Mouse (Mus musculus): Measurements from ENCODE around the gene Nr1d1. TPM values are rescaled to one million over a fixed set of nuclear protein-coding genes. Genes with fewer than 3 reads are reported as not detected.

Gene Nr1d1
- total and polyA plus RNA-seq, 3 experiments, result 0.75 to 2.3 (median 0.93) TPM

DNA sequence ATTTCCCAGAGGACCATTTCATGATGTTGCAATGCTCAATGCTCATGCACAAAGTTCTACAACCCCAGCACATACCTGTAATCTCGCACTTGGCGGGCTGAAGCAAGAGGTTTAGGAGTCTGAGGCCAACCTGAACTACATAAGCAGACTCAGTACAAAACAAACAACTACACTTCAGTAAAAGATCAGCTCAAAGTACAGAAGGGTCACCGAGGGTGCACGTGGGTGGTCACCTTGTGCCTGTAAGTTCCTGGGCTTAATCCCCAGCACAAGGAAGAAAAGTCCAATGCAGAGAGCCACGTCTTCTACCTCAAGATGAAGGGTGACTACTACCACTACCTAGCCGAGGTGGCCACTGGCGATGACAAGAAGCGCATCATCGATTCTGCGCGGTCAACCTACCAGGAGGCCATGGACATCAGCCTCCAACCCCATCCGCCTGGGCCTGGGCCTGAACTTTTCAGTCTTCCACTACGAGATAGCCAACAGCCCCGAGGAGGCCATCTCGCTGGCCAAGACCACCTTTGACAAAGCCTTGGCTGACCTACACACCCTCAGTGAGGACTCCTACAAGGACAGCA lies 49.1 kb downstream of the Nr1d1 start:
- peaks cover 38% of the 10 kb centered on the region for H3K4me1 ChIP-seq (ENCODE audit: insufficient read depth, low read depth, low read length)
- TF ChIP-seq TAL1 (conservative IDR thresholded peaks at IDR 0.05; ENCODE audit: low read depth, low read length), result no peak
- TF ChIP-seq POLR2AphosphoS5 (IDR thresholded peaks at IDR 0.05; ENCODE audit: insufficient replicate concordance, low read depth, low read length), result no peak
- no peak for TF ChIP-seq GATA2 (IDR thresholded peaks at IDR 0.05; ENCODE audit: borderline replicate concordance, low read depth, low read length)
- no peak for TF ChIP-seq GATA1 (IDR thresholded peaks at IDR 0.05; ENCODE audit: borderline replicate concordance, low read length)
- no peak for TF ChIP-seq CTCF (IDR thresholded peaks at IDR 0.05; ENCODE audit: low read depth, low read length)
- no peak for DNase-seq (ENCODE audit: low spot score)
- ATAC-seq (ENCODE audit: extremely low read depth, insufficient number of reproducible peaks, low FRiP score, poor library complexity, severe bottlenecking), result no peak
- no peak overlapping the region for H3K4me3 ChIP-seq (ENCODE audit: low read depth, low read length)
- no peaks in the 10 kb centered on the region for H3K9me3 ChIP-seq (replicated peaks)
- peaks cover under 1% of the 10 kb centered on the region; the same call in 1 of the 2 replicates for H3K27me3 ChIP-seq (ENCODE audit: insufficient read depth, low read length)
- peaks cover 69% of the 10 kb centered on the region for H3K36me3 ChIP-seq (replicated peaks)

DNA sequence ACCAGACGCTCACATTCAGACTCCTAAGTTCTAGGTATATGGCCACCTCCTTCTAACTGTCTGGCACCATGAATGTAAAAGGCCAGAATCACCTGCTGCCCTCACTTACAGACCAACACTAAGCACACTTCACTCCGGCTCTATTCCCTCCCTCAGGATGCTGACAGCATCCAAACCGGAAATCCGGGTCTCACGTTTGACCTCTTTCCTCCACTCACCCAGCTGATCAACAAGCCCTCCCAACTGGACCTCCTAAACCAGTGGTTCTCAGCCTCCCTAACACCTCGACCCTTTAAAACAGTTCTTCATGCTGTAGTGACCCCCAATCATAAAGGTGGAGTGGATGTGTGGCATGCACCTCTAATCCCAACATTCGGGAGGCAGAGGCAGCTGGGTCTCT lies 52.0 kb downstream of the Nr1d1 start:
- peaks cover 92% of the 10 kb centered on the region for H3K36me3 ChIP-seq (replicated peaks)
- TF ChIP-seq POLR2AphosphoS5 (IDR thresholded peaks at IDR 0.05; ENCODE audit: insufficient replicate concordance, low read depth, low read length) (no peak), TAL1 (conservative IDR thresholded peaks at IDR 0.05; ENCODE audit: low read depth, low read length) (no peak), GATA1 (IDR thresholded peaks at IDR 0.05; ENCODE audit: borderline replicate concordance, low read length) (no peak), CTCF (IDR thresholded peaks at IDR 0.05; ENCODE audit: low read depth, low read length) (no peak), GATA2 (IDR thresholded peaks at IDR 0.05; ENCODE audit: borderline replicate concordance, low read depth, low read length) (no peak)
- no peaks in the 10 kb centered on the region for H3K27me3 ChIP-seq (ENCODE audit: insufficient read depth, low read length)
- ATAC-seq (ENCODE audit: extremely low read depth, insufficient number of reproducible peaks, low FRiP score, poor library complexity, severe bottlenecking) (no peak), DNase-seq (ENCODE audit: low spot score) (no peak)
- peaks cover 53% of the 10 kb centered on the region for H3K4me1 ChIP-seq (ENCODE audit: insufficient read depth, low read depth, low read length)
- H3K4me3 ChIP-seq (ENCODE audit: low read depth, low read length), result no peak overlapping the region
- no peaks in the 10 kb centered on the region for H3K9me3 ChIP-seq (replicated peaks)

DNA sequence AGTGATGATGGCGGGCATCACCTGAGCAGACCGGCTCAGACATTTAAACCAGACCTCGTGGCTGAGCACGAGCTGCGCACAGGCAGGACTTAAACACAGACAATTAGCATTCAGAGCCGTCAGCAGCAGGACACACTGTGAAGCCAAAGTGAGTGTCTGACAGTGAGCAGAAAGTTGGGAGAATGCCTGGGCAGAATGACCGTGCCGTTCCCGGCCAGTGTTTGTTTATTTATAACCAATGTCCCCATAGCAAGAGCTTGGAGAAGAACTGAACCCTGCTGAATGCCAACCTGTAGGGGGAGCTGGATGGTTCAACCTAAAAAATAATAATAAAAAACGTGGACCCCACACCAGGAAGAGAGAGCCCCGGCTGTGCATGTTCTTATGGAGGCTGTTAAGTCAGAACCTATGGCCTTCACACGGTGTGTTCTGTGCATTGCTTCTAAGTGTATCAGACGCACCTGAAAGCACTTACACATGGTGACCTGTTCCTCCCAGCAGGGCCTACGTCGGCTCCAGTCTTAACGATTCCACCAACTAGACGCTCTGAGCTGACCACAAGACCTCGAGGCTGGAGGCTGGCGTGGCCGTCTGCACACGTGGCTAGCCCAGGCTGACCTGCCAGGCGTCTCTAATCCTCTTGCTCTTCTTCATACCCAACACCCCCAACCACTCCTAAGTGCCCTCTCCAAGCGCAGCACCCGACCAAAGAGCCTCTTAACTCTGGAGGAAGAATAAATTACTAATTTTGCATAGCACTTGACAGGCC lies 53.5 kb downstream of the Nr1d1 start:
- Histone ChIP-seq H3K4me3 (ENCODE audit: low read depth, low read length) (no peak overlapping the region), H3K27me3 (ENCODE audit: insufficient read depth, low read length) (no peaks in the 10 kb centered on the region), H3K36me3 (replicated peaks) (peaks cover 93% of the 10 kb centered on the region), H3K9me3 (replicated peaks) (no peaks in the 10 kb centered on the region), H3K4me1 (ENCODE audit: insufficient read depth, low read depth, low read length) (peaks cover 59% of the 10 kb centered on the region)
- ATAC-seq (ENCODE audit: extremely low read depth, insufficient number of reproducible peaks, low FRiP score, poor library complexity, severe bottlenecking), result no peak
- DNase-seq (ENCODE audit: low spot score), result no peak
- TF ChIP-seq GATA1 (IDR thresholded peaks at IDR 0.05; ENCODE audit: borderline replicate concordance, low read length) (no peak), GATA2 (IDR thresholded peaks at IDR 0.05; ENCODE audit: borderline replicate concordance, low read depth, low read length) (no peak), POLR2AphosphoS5 (IDR thresholded peaks at IDR 0.05; ENCODE audit: insufficient replicate concordance, low read depth, low read length) (no peak), TAL1 (conservative IDR thresholded peaks at IDR 0.05; ENCODE audit: low read depth, low read length) (no peak), CTCF (IDR thresholded peaks at IDR 0.05; ENCODE audit: low read depth, low read length) (no peak)

DNA sequence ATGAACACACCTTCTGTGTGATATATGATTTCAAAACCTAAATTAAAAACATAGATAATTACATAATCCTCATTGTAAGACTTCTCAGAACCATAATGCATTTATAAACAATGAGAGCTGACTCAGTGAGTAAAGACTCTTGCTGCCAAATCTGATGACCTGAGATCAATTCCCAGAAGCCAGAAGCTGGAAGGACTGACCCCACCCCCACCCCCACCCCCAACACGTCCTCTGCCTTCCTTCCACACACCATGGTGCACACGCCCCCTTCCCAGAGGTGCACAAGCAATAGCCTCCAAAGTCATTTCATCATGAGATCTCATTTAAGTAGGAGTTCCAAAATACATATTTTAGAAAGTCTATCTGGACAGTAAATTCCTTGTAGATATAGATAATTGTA lies 54.4 kb downstream of the Nr1d1 start:
- Histone ChIP-seq H3K4me3 (ENCODE audit: low read depth, low read length) (no peak overlapping the region), H3K9me3 (replicated peaks) (no peaks in the 10 kb centered on the region), H3K36me3 (replicated peaks) (peaks cover 93% of the 10 kb centered on the region), H3K4me1 (ENCODE audit: insufficient read depth, low read depth, low read length) (peaks cover 60% of the 10 kb centered on the region), H3K27me3 (ENCODE audit: insufficient read depth, low read length) (no peaks in the 10 kb centered on the region)
- ATAC-seq (ENCODE audit: extremely low read depth, insufficient number of reproducible peaks, low FRiP score, poor library complexity, severe bottlenecking) (no peak), DNase-seq (ENCODE audit: low spot score) (no peak)
- TF ChIP-seq GATA1 (IDR thresholded peaks at IDR 0.05; ENCODE audit: borderline replicate concordance, low read length), result no peak
- TF ChIP-seq CTCF (IDR thresholded peaks at IDR 0.05; ENCODE audit: low read depth, low read length), result no peak
- TF ChIP-seq POLR2AphosphoS5 (IDR thresholded peaks at IDR 0.05; ENCODE audit: insufficient replicate concordance, low read depth, low read length), result no peak
- no peak for TF ChIP-seq TAL1 (conservative IDR thresholded peaks at IDR 0.05; ENCODE audit: low read depth, low read length)
- no peak for TF ChIP-seq GATA2 (IDR thresholded peaks at IDR 0.05; ENCODE audit: borderline replicate concordance, low read depth, low read length)

Other genes starting within 250 kb of the Nr1d1 start
- not detected in 2 replicates for gene Ikzf3, start 229.3 kb downstream of the Nr1d1 start, total RNA-seq (2014; fragmentation: Nextera tagmentation)
- 0.23 and 0.71 TPM in 2 replicates for gene Ikzf3, start 229.3 kb downstream of the Nr1d1 start, total RNA-seq (2017)
- 0.01 TPM in 1 of 2 replicates, not detected in the other for gene Ikzf3, start 229.3 kb downstream of the Nr1d1 start, polyA plus RNA-seq (2012)
- 2.5 and 4.8 TPM in 2 replicates for gene Zpbp2, start 224.2 kb downstream of the Nr1d1 start, total RNA-seq (2014; fragmentation: Nextera tagmentation)
- gene Zpbp2, start 224.2 kb downstream of the Nr1d1 start, total RNA-seq (2017), result 3.3 and 4.6 TPM in 2 replicates
- 0.36 and 0.43 TPM in 2 replicates for gene Zpbp2, start 224.2 kb downstream of the Nr1d1 start, polyA plus RNA-seq (2012)
- gene Ormdl3, start 188.0 kb downstream of the Nr1d1 start, total RNA-seq (2014; fragmentation: Nextera tagmentation), result 11.0 and 22.0 TPM in 2 replicates
- 55.0 and 57.0 TPM in 2 replicates for gene Ormdl3, start 188.0 kb downstream of the Nr1d1 start, total RNA-seq (2017)
- gene Ormdl3, start 188.0 kb downstream of the Nr1d1 start, polyA plus RNA-seq (2012), result 37.8 and 43.2 TPM in 2 replicates
- not detected in 2 replicates for gene Lrrc3c, start 177.0 kb downstream of the Nr1d1 start, total RNA-seq (2014; fragmentation: Nextera tagmentation)
- not detected in 2 replicates for gene Lrrc3c, start 177.0 kb downstream of the Nr1d1 start, total RNA-seq (2017)
- not detected in 2 replicates for gene Lrrc3c, start 177.0 kb downstream of the Nr1d1 start, polyA plus RNA-seq (2012)
- 1.3 TPM in 1 of 2 replicates, not detected in the other for gene Gm12355, start 149.7 kb downstream of the Nr1d1 start, total RNA-seq (2014; fragmentation: Nextera tagmentation)
- 1.7 and 3.4 TPM in 2 replicates for gene Gm12355, start 149.7 kb downstream of the Nr1d1 start, total RNA-seq (2017)
- not detected in 2 replicates for gene Gm12355, start 149.7 kb downstream of the Nr1d1 start, polyA plus RNA-seq (2012)
- gene Gsdma3, start 149.0 kb downstream of the Nr1d1 start, total RNA-seq (2014; fragmentation: Nextera tagmentation), result not detected in 2 replicates
- gene Gsdma3, start 149.0 kb downstream of the Nr1d1 start, total RNA-seq (2017), result 0.12 TPM in 1 of 2 replicates, not detected in the other
- gene Gsdma3, start 149.0 kb downstream of the Nr1d1 start, polyA plus RNA-seq (2012), result not detected in 2 replicates
- not detected in 2 replicates for gene Gsdma2, start 128.6 kb downstream of the Nr1d1 start, total RNA-seq (2014; fragmentation: Nextera tagmentation)
- 0.23 and 0.27 TPM in 2 replicates for gene Gsdma2, start 128.6 kb downstream of the Nr1d1 start, total RNA-seq (2017)
- not detected in 2 replicates for gene Gsdma2, start 128.6 kb downstream of the Nr1d1 start, polyA plus RNA-seq (2012)
- not detected in 2 replicates for gene Gsdma, start 111.0 kb downstream of the Nr1d1 start, total RNA-seq (2014; fragmentation: Nextera tagmentation)
- not detected in 2 replicates for gene Gsdma, start 111.0 kb downstream of the Nr1d1 start, total RNA-seq (2017)
- 0.03 TPM in 1 of 2 replicates, not detected in the other for gene Gsdma, start 111.0 kb downstream of the Nr1d1 start, polyA plus RNA-seq (2012)
- 69.2 and 71.4 TPM in 2 replicates for gene Psmd3, start 92.8 kb downstream of the Nr1d1 start, total RNA-seq (2014; fragmentation: Nextera tagmentation)
- gene Psmd3, start 92.8 kb downstream of the Nr1d1 start, total RNA-seq (2017), result 75.6 and 76.1 TPM in 2 replicates
- gene Psmd3, start 92.8 kb downstream of the Nr1d1 start, polyA plus RNA-seq (2012), result 204 and 206 TPM in 2 replicates
- gene Csf3, start 74.1 kb downstream of the Nr1d1 start, total RNA-seq (2014; fragmentation: Nextera tagmentation), result not detected in 2 replicates
- gene Csf3, start 74.1 kb downstream of the Nr1d1 start, total RNA-seq (2017), result 0.27 TPM in 1 of 2 replicates, not detected in the other
- gene Csf3, start 74.1 kb downstream of the Nr1d1 start, polyA plus RNA-seq (2012), result not detected in 2 replicates
- 55.8 and 95.6 TPM in 2 replicates for gene Med24, start 45.9 kb downstream of the Nr1d1 start, total RNA-seq (2014; fragmentation: Nextera tagmentation)
- 37.8 and 39.7 TPM in 2 replicates for gene Med24, start 45.9 kb downstream of the Nr1d1 start, total RNA-seq (2017)
- 83.8 and 109 TPM in 2 replicates for gene Med24, start 45.9 kb downstream of the Nr1d1 start, polyA plus RNA-seq (2012)
- 58.0 and 68.0 TPM in 2 replicates for gene Thra, start 34.7 kb downstream of the Nr1d1 start, total RNA-seq (2014; fragmentation: Nextera tagmentation)
- 20.1 and 20.3 TPM in 2 replicates for gene Thra, start 34.7 kb downstream of the Nr1d1 start, total RNA-seq (2017)
- gene Thra, start 34.7 kb downstream of the Nr1d1 start, polyA plus RNA-seq (2012), result 32.3 and 33.1 TPM in 2 replicates
- 38.0 and 52.2 TPM in 2 replicates for gene Msl1, start 20.2 kb upstream of the Nr1d1 start, total RNA-seq (2014; fragmentation: Nextera tagmentation)
- 39.4 and 45.6 TPM in 2 replicates for gene Msl1, start 20.2 kb upstream of the Nr1d1 start, total RNA-seq (2017)
- gene Msl1, start 20.2 kb upstream of the Nr1d1 start, polyA plus RNA-seq (2012), result 36.5 and 44.9 TPM in 2 replicates
- 51.8 and 64.6 TPM in 2 replicates for gene Casc3, start 29.6 kb upstream of the Nr1d1 start, total RNA-seq (2014; fragmentation: Nextera tagmentation)
- gene Casc3, start 29.6 kb upstream of the Nr1d1 start, total RNA-seq (2017), result 13.9 and 17.8 TPM in 2 replicates
- 37.4 and 42.7 TPM in 2 replicates for gene Casc3, start 29.6 kb upstream of the Nr1d1 start, polyA plus RNA-seq (2012)
- gene Rapgefl1, start 61.5 kb upstream of the Nr1d1 start, total RNA-seq (2014; fragmentation: Nextera tagmentation), result 0.34 TPM in 1 of 2 replicates, not detected in the other
- gene Rapgefl1, start 61.5 kb upstream of the Nr1d1 start, total RNA-seq (2017), result 0.12 and 0.27 TPM in 2 replicates
- 0.19 and 0.35 TPM in 2 replicates for gene Rapgefl1, start 61.5 kb upstream of the Nr1d1 start, polyA plus RNA-seq (2012)
- 25.4 and 29.9 TPM in 2 replicates for gene Wipf2, start 88.3 kb upstream of the Nr1d1 start, total RNA-seq (2014; fragmentation: Nextera tagmentation)
- gene Wipf2, start 88.3 kb upstream of the Nr1d1 start, total RNA-seq (2017), result 2.8 and 3.1 TPM in 2 replicates
- 21.5 and 23.9 TPM in 2 replicates for gene Wipf2, start 88.3 kb upstream of the Nr1d1 start, polyA plus RNA-seq (2012)
- 60.7 and 84.9 TPM in 2 replicates for gene Cdc6, start 132.5 kb upstream of the Nr1d1 start, total RNA-seq (2014; fragmentation: Nextera tagmentation)
- gene Cdc6, start 132.5 kb upstream of the Nr1d1 start, total RNA-seq (2017), result 52.7 and 63.4 TPM in 2 replicates
- 3.4 and 4.1 TPM in 2 replicates for gene Cdc6, start 132.5 kb upstream of the Nr1d1 start, polyA plus RNA-seq (2012)
- 109 and 110 TPM in 2 replicates for gene Rara, start 152.5 kb upstream of the Nr1d1 start, total RNA-seq (2014; fragmentation: Nextera tagmentation)
- gene Rara, start 152.5 kb upstream of the Nr1d1 start, total RNA-seq (2017), result 16.9 and 17.1 TPM in 2 replicates
- gene Rara, start 152.5 kb upstream of the Nr1d1 start, polyA plus RNA-seq (2012), result 84.4 and 103 TPM in 2 replicates
- gene Gjd3, start 207.7 kb upstream of the Nr1d1 start, total RNA-seq (2014; fragmentation: Nextera tagmentation), result not detected in 2 replicates
- gene Gjd3, start 207.7 kb upstream of the Nr1d1 start, total RNA-seq (2017), result not detected in 2 replicates
- gene Gjd3, start 207.7 kb upstream of the Nr1d1 start, polyA plus RNA-seq (2012), result not detected in 2 replicates
- 426 and 497 TPM in 2 replicates for gene Top2a, start 248.9 kb upstream of the Nr1d1 start, total RNA-seq (2014; fragmentation: Nextera tagmentation)
- gene Top2a, start 248.9 kb upstream of the Nr1d1 start, total RNA-seq (2017), result 717 and 752 TPM in 2 replicates
- gene Top2a, start 248.9 kb upstream of the Nr1d1 start, polyA plus RNA-seq (2012), result 29.0 and 89.9 TPM in 2 replicates